Mouse (Mus musculus): Measurements from ENCODE around the gene Tnik. TPM values are rescaled to one million over a fixed set of nuclear protein-coding genes. Genes with fewer than 3 reads are reported as not detected.

The Tnik gene
- polyA plus RNA-seq, 1 experiment from 2014 or later: 15.9 TPM

- no peak overlapping the region for H3K4me2 ChIP-seq (ENCODE audit: low read depth, low read length)
- DNase-seq (ENCODE audit: low spot score) (no peak), ATAC-seq (replicated peaks; ENCODE audit: insufficient number of reproducible peaks, low FRiP score, low TSS enrichment, low read depth) (no peak)
- WGBS: 63% methylated on average over 2 of the region's 2 CpGs
- H3K9ac ChIP-seq (replicated peaks; ENCODE audit: low read length): no peak overlapping the region
- no peaks in the 10 kb centered on the region for H3K9me3 ChIP-seq (replicated peaks; ENCODE audit: control insufficient read depth, low read length)
- H3K4me3 ChIP-seq (ENCODE audit: low read depth, low read length): no peak overlapping the region
- no peaks in the 10 kb centered on the region for H3K36me3 ChIP-seq (replicated peaks; ENCODE audit: control insufficient read depth, insufficient read depth, low read depth, low read length)
- no peak overlapping the region for H3K27ac ChIP-seq (replicated peaks; ENCODE audit: low read depth, low read length)
- no peaks in the 10 kb centered on the region for H3K4me1 ChIP-seq (ENCODE audit: control insufficient read depth, insufficient read depth, low read length)
- H3K27me3 ChIP-seq (ENCODE audit: control insufficient read depth, insufficient read depth, low read length): no peaks in the 10 kb centered on the region
These were observed 95.4 kb downstream of the Tnik start for GRCm38 (mm10) chr3:28358391-28358790.

DNA sequence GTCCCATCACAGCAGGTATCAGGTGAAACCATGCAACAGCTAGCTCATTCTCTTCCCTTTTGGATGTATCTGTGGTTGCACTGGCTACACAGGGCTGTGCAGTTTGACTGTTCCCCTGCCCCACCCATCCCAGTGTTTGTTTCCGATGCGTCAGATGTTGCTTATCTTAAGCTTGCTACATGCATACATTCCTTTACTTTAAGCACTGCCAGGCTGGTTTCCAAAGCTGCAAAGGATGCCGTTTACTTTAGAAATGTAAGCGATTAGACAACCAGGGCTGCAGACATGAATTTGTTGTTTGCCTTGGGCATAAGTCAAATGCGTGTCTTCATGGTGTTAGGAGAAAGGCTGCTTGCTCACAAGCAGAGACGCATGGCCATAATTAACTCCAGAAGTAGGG lies 96.1 kb downstream of the Tnik start:
- Histone ChIP-seq H3K4me2 (ENCODE audit: low read depth, low read length) (no peak overlapping the region), H3K27ac (replicated peaks; ENCODE audit: low read depth, low read length) (no peak overlapping the region)
- WGBS: 29% methylated on average over 6 of the region's 6 CpGs

DNA sequence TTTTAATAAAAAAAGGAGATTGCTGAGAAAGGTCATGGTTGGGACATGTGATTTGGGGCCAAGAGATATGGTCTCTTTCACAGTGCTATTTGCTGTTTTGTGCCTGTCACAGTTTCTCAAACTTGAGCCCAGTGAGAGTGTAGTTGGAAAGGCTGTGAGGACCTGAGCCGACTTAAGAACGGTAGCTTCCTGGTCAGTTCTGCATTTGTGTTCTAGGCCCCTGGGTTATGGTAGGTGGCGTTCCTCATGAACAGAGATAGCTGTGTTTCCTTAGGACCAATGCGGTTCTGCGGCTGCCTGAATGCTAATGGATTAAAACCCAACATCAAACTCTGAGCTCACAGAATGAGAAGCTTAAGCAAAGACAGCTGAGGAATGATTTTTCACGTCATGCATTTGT lies 98.0 kb downstream of the Tnik start:
- H3K27me3 ChIP-seq (ENCODE audit: control insufficient read depth, insufficient read depth, low read length): no peaks in the 10 kb centered on the region
- 91% methylated on average over 6 of the region's 6 CpGs for WGBS
- no peaks in the 10 kb centered on the region for H3K9me3 ChIP-seq (replicated peaks; ENCODE audit: control insufficient read depth, low read length)
- no peak for DNase-seq (ENCODE audit: low spot score)
- no peak overlapping the region for H3K4me2 ChIP-seq (ENCODE audit: low read depth, low read length)
- no peaks in the 10 kb centered on the region for H3K36me3 ChIP-seq (replicated peaks; ENCODE audit: control insufficient read depth, insufficient read depth, low read depth, low read length)
- ATAC-seq (replicated peaks; ENCODE audit: insufficient number of reproducible peaks, low FRiP score, low TSS enrichment, low read depth): no peak
- H3K27ac ChIP-seq (replicated peaks; ENCODE audit: low read depth, low read length): no peak overlapping the region
- H3K4me1 ChIP-seq (ENCODE audit: control insufficient read depth, insufficient read depth, low read length): no peaks in the 10 kb centered on the region
- H3K9ac ChIP-seq (replicated peaks; ENCODE audit: low read length): no peak overlapping the region
- no peak overlapping the region for H3K4me3 ChIP-seq (ENCODE audit: low read depth, low read length)

More for the DNA sequence above, 96.1 kb downstream of the Tnik start:
- ATAC-seq (replicated peaks; ENCODE audit: insufficient number of reproducible peaks, low FRiP score, low TSS enrichment, low read depth) (no peak; the same call in 1 of the 2 replicates), DNase-seq (ENCODE audit: low spot score) (peak; percentile 62)
- no peaks in the 10 kb centered on the region for H3K36me3 ChIP-seq (replicated peaks; ENCODE audit: control insufficient read depth, insufficient read depth, low read depth, low read length)
- H3K9ac ChIP-seq (replicated peaks; ENCODE audit: low read length): no peak overlapping the region
- H3K9me3 ChIP-seq (replicated peaks; ENCODE audit: control insufficient read depth, low read length): no peaks in the 10 kb centered on the region
- H3K4me1 ChIP-seq (ENCODE audit: control insufficient read depth, insufficient read depth, low read length): no peaks in the 10 kb centered on the region
- no peaks in the 10 kb centered on the region for H3K27me3 ChIP-seq (ENCODE audit: control insufficient read depth, insufficient read depth, low read length)
- H3K4me3 ChIP-seq (ENCODE audit: low read depth, low read length): no peak overlapping the region

- H3K4me1 ChIP-seq (ENCODE audit: control insufficient read depth, insufficient read depth, low read length): no peaks in the 10 kb centered on the region
- 32% methylated on average over 5 of the region's 5 CpGs for WGBS
- H3K9ac ChIP-seq (replicated peaks; ENCODE audit: low read length): no peak overlapping the region
- H3K9me3 ChIP-seq (replicated peaks; ENCODE audit: control insufficient read depth, low read length): no peaks in the 10 kb centered on the region
- no peak overlapping the region for H3K4me2 ChIP-seq (ENCODE audit: low read depth, low read length)
- H3K36me3 ChIP-seq (replicated peaks; ENCODE audit: control insufficient read depth, insufficient read depth, low read depth, low read length): no peaks in the 10 kb centered on the region
- no peak overlapping the region for H3K27ac ChIP-seq (replicated peaks; ENCODE audit: low read depth, low read length)
- DNase-seq (ENCODE audit: low spot score): peak; percentile 90
- H3K27me3 ChIP-seq (ENCODE audit: control insufficient read depth, insufficient read depth, low read length): no peaks in the 10 kb centered on the region
- H3K4me3 ChIP-seq (ENCODE audit: low read depth, low read length): no peak overlapping the region
- ATAC-seq (replicated peaks; ENCODE audit: insufficient number of reproducible peaks, low FRiP score, low TSS enrichment, low read depth): no peak
These were observed 100.6 kb downstream of the Tnik start for GRCm38 (mm10) chr3:28363441-28364125.

GRCm38 (mm10) chr3:28368746-28369145 lies 105.7 kb downstream of the Tnik start:
- no peak overlapping the region for H3K4me2 ChIP-seq (ENCODE audit: low read depth, low read length)
- WGBS: 79% methylated on average over 5 of the region's 5 CpGs
- no peaks in the 10 kb centered on the region for H3K36me3 ChIP-seq (replicated peaks; ENCODE audit: control insufficient read depth, insufficient read depth, low read depth, low read length)
- no peaks in the 10 kb centered on the region for H3K4me1 ChIP-seq (ENCODE audit: control insufficient read depth, insufficient read depth, low read length)
- H3K27ac ChIP-seq (replicated peaks; ENCODE audit: low read depth, low read length): no peak overlapping the region
- H3K9me3 ChIP-seq (replicated peaks; ENCODE audit: control insufficient read depth, low read length): no peaks in the 10 kb centered on the region
- H3K4me3 ChIP-seq (ENCODE audit: low read depth, low read length): no peak overlapping the region
- H3K9ac ChIP-seq (replicated peaks; ENCODE audit: low read length): no peak overlapping the region
- no peak for ATAC-seq (replicated peaks; ENCODE audit: insufficient number of reproducible peaks, low FRiP score, low TSS enrichment, low read depth)
- no peak for DNase-seq (ENCODE audit: low spot score)
- no peaks in the 10 kb centered on the region for H3K27me3 ChIP-seq (ENCODE audit: control insufficient read depth, insufficient read depth, low read length)

- H3K4me2 ChIP-seq (ENCODE audit: low read depth, low read length): no peak overlapping the region
- H3K4me3 ChIP-seq (ENCODE audit: low read depth, low read length): no peak overlapping the region
- WGBS: 85% methylated on average over 1 of the region's 1 CpGs
- no peaks in the 10 kb centered on the region for H3K27me3 ChIP-seq (ENCODE audit: control insufficient read depth, insufficient read depth, low read length)
- no peaks in the 10 kb centered on the region for H3K4me1 ChIP-seq (ENCODE audit: control insufficient read depth, insufficient read depth, low read length)
- H3K9me3 ChIP-seq (replicated peaks; ENCODE audit: control insufficient read depth, low read length): no peaks in the 10 kb centered on the region
- no peak overlapping the region for H3K9ac ChIP-seq (replicated peaks; ENCODE audit: low read length)
- no peaks in the 10 kb centered on the region for H3K36me3 ChIP-seq (replicated peaks; ENCODE audit: control insufficient read depth, insufficient read depth, low read depth, low read length)
- ATAC-seq (replicated peaks; ENCODE audit: insufficient number of reproducible peaks, low FRiP score, low TSS enrichment, low read depth): no peak
- DNase-seq (ENCODE audit: low spot score): no peak
- H3K27ac ChIP-seq (replicated peaks; ENCODE audit: low read depth, low read length): no peak overlapping the region
These were observed 106.3 kb downstream of the Tnik start for GRCm38 (mm10) chr3:28369266-28369665.

GRCm38 (mm10) chr3:28369698-28370097 lies 106.7 kb downstream of the Tnik start:
- no peaks in the 10 kb centered on the region for H3K4me1 ChIP-seq (ENCODE audit: control insufficient read depth, insufficient read depth, low read length)
- no peaks in the 10 kb centered on the region for H3K9me3 ChIP-seq (replicated peaks; ENCODE audit: control insufficient read depth, low read length)
- WGBS: 84% methylated on average over 5 of the region's 5 CpGs
- H3K27ac ChIP-seq (replicated peaks; ENCODE audit: low read depth, low read length): no peak overlapping the region
- H3K4me3 ChIP-seq (ENCODE audit: low read depth, low read length): no peak overlapping the region
- no peak overlapping the region for H3K9ac ChIP-seq (replicated peaks; ENCODE audit: low read length)
- DNase-seq (ENCODE audit: low spot score) (no peak), ATAC-seq (replicated peaks; ENCODE audit: insufficient number of reproducible peaks, low FRiP score, low TSS enrichment, low read depth) (no peak)
- H3K4me2 ChIP-seq (ENCODE audit: low read depth, low read length): no peak overlapping the region
- H3K27me3 ChIP-seq (ENCODE audit: control insufficient read depth, insufficient read depth, low read length): no peaks in the 10 kb centered on the region
- no peaks in the 10 kb centered on the region for H3K36me3 ChIP-seq (replicated peaks; ENCODE audit: control insufficient read depth, insufficient read depth, low read depth, low read length)

GRCm38 (mm10) chr3:28371583-28371982 lies 108.6 kb downstream of the Tnik start:
- DNase-seq (ENCODE audit: low spot score) (no peak), ATAC-seq (replicated peaks; ENCODE audit: insufficient number of reproducible peaks, low FRiP score, low TSS enrichment, low read depth) (no peak)
- Histone ChIP-seq H3K9ac (replicated peaks; ENCODE audit: low read length) (no peak overlapping the region), H3K4me3 (ENCODE audit: low read depth, low read length) (no peak overlapping the region), H3K36me3 (replicated peaks; ENCODE audit: control insufficient read depth, insufficient read depth, low read depth, low read length) (no peaks in the 10 kb centered on the region), H3K4me2 (ENCODE audit: low read depth, low read length) (no peak overlapping the region), H3K27me3 (ENCODE audit: control insufficient read depth, insufficient read depth, low read length) (no peaks in the 10 kb centered on the region), H3K4me1 (ENCODE audit: control insufficient read depth, insufficient read depth, low read length) (no peaks in the 10 kb centered on the region), H3K27ac (replicated peaks; ENCODE audit: low read depth, low read length) (no peak overlapping the region), H3K9me3 (replicated peaks; ENCODE audit: control insufficient read depth, low read length) (no peaks in the 10 kb centered on the region)
- whole genome bisulfite sequencing: 91% methylated on average over 1 of the region's 1 CpGs

Data from embryonic facial prominence, embryonic 11.5 days (tissue).